Mouse (Mus musculus) spleen, postnatal 10 days (tissue): ENCODE results near the gene Mum1.

Experiments
- DNase-seq, 2 experiments: peaks; one replicate each; pipeline ENCODE4 v3.0.0; 2021 to 2022; ENCODE audit warnings: low spot score in 2 of 2

Mum1 gene

DNA sequence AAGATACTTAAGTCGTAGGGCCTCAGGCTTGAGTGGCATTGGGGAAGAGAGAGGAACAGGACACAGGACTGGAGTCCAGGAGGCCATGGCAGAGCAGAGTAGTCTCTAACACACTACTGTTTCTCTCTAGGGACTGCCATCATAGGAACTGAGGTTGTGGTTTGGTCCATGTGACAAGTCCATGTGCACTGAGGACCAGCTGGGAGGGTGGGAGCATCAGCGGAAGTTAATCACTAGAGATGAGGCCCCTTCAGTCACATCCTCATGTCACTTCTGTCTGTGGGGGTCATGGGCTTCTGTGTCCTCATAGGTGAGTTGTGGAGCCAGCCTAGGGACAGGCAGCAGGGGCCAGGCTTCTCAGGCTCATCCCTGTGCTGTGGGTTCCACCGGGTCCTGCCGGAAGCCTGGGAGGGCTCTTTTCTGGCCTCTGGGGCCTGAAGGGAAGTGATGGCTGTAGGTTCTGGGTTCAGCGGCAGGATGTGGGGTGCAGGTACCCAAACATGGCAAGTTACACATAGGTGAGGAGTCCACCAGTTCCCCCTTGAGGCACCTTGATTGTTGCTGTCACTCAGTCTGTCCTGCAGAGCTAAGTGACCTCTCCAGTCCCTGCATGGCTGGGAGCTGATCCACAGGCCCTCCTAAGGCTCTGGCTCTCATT is 45.1 kb downstream of the Mum1 start:
- DNase-seq = no peak

DNA sequence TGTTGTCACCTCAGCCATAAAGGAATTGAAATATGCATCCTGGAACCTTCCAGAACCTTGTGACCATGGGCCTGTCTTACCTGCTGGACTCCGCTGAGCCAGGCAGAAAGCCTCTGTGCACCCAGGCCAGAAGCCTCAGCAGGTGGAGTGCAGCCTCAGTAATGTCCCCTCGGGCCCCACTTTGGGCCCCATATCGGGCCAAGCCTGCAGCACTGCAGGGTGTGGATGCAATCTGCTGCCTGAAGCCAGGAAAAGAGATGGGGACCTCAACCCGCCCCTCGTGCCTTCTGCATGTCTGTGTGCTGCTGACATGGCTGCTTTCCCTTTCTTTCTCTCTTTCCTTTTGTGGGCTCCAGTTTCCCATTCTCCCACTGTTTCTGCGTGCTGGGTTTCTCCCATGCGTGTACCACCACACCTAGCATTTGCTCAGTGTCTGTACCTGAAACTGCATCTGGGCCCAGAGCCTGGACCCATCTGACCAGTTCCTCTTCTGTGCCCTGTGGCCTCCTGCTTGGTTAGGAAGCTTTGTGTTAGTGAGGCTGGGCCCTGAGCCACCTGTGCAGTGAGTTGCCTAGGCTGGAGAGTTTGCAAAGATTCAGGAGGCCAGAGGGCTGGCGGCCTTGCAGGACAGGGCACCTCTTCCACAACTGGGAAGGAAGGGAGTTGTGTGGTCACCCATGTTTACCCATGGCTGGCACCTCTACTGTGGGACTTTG is 45.8 kb downstream of the Mum1 start:
- DNase-seq = no peak

GRCm38 (mm10) chr10:80273847-80274246 is 47.6 kb downstream of the Mum1 start:
- DNase-seq = no peak

- no peak for DNase-seq
Observed at GRCm38 (mm10) chr10:80276238-80276637, 50.0 kb downstream of the Mum1 start.

GRCm38 (mm10) chr10:80278390-80278789 is 52.2 kb downstream of the Mum1 start:
- DNase-seq = no peak

- DNase-seq = no peak
Observed at GRCm38 (mm10) chr10:80279273-80279672, 53.0 kb downstream of the Mum1 start.

DNA sequence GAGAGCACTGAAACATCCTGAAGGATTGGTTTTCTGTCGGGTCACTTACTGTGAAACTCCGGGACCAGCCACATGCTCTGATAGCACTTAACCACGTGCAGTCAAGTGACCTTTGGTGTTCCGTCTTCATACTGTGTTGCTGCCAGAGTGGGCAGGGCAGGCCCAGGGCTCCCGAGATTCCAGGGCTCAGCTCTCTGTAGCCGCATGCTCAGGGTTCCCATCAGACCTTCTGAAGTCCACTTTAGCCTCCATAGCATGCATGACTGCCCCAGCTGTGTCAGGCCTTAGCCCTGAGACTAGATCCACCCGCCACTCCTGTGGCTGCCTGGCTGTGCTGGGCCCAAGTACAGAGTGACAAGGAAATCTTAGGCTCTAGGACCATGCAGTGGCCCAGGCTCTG is 55.1 kb downstream of the Mum1 start:
- DNase-seq = no peak

GRCm38 (mm10) chr10:80281921-80282371 is 55.7 kb downstream of the Mum1 start:
- DNase-seq = no peak

DNA sequence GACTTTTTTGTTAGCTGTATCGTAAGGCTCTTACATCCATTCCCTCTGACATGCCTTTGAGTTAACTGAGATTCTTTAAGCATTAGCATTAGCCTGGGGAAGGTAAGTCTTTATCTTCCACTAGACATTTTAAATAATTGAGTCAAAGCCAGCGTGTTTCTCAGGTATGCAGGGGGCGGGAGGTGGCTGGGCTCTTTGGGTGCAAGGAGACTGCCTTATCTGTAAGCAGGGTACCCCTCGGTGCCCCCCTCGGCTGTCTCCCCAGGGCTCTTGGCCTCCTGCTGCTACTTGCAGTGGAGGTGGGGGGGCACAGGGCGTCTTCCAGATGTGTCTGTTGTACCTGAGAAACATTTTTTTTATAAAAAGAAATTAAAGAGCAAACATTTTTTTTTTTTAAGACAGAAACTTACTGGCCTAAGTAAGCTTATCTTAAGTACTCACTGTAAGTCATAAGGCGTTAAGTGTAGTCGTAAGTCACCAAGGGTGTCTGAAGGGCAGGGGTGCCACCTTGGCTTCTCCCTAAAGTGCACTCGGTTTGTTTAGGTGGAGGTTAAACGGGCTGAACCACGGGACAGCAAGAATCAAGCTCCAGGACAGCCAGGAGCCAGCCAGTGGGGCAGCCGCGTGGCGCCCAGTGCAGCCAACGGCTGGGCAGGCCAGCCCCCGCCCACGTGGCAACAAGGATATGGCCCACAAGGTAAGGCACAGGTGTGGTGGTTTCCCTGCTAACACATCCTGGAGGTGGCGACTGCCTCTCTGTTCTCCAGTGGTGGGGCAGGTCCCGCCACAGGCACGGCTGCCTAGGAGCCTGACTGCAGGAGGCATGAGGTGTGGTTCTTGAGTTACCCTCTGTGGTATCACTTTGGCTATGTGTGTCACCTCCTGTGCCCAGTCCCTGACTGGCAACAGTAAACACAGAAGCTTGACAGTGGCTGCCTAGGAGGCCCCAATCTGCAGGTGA is 56.5 kb downstream of the Mum1 start:
- DNase-seq = no peak

DNA sequence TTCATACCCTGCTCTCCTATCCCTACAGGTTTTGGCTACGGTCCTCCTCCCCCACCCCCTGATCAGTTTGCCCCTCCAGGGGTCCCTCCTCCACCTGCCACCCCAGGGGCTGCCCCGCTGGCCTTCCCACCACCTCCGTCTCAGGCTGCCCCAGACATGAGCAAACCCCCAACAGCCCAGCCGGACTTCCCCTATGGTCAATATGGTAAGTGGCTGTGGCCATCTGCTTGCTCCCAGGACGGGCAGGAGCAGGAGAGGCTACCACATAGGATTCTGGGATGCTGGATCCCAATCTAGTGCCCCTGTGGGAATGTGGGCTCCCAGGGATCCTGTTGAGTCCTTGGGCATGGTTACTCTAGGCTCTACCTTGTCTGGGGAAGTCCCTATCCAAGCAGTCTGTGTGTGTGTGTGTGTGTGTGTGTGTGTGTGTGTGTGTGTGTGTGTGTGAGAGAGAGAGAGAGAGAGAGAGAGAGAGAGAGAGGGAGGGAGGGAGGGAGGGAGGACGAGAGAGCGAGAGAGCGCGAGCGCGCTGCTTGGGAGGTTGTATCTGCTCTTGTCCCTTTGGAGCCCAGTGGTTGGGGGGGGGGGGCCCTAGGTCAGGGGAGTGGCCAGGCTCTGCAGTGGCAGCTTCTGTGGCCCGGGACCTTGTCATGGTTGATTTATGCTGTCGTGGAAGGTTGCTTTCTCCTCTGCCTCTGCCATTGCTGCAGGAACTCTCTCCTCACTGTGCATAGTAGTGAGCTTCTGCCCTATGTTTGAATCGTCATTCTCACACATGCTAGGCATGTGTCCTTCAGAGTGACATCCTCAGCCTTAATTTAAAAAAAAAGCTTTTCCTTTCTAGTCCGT is 59.2 kb downstream of the Mum1 start:
- DNase-seq = no peak

- no peak for DNase-seq
Observed at GRCm38 (mm10) chr10:80288097-80288496, 61.9 kb downstream of the Mum1 start.

DNA sequence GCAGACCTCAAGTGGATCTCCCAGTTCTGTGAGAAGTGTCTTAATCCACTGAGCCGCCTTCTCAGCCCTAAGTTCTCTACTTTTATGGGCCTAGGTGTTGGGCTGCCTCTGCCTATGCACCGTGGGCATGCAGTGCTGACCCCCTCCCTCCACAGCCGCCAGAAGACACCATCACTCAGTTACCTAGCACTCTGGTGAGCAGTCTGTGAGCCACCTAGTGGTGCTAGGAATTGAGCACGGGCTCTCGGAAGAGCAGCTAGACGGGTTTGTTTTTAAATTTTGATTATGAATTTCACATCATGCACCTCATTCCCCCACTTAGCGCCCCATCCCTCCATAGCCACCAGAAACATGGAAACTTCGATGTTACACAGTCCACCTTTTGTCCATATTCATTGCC is 62.4 kb downstream of the Mum1 start:
- DNase-seq = no peak

- DNase-seq = peak; percentile 92 to 96
Observed at GRCm38 (mm10) chr10:80292251-80293146, 66.3 kb downstream of the Mum1 start, which contains the start of gene Rps15. Rps15 (plus strand) TSS chr10:80292453.

GRCm38 (mm10) chr10:80293325-80293724 is 67.1 kb downstream of the Mum1 start:
- peak in 1 of 2 experiments; percentile 26 for DNase-seq
